Comparison of ENCODE assay signal across 8 mouse cellular contexts in the genomic region with DNA sequence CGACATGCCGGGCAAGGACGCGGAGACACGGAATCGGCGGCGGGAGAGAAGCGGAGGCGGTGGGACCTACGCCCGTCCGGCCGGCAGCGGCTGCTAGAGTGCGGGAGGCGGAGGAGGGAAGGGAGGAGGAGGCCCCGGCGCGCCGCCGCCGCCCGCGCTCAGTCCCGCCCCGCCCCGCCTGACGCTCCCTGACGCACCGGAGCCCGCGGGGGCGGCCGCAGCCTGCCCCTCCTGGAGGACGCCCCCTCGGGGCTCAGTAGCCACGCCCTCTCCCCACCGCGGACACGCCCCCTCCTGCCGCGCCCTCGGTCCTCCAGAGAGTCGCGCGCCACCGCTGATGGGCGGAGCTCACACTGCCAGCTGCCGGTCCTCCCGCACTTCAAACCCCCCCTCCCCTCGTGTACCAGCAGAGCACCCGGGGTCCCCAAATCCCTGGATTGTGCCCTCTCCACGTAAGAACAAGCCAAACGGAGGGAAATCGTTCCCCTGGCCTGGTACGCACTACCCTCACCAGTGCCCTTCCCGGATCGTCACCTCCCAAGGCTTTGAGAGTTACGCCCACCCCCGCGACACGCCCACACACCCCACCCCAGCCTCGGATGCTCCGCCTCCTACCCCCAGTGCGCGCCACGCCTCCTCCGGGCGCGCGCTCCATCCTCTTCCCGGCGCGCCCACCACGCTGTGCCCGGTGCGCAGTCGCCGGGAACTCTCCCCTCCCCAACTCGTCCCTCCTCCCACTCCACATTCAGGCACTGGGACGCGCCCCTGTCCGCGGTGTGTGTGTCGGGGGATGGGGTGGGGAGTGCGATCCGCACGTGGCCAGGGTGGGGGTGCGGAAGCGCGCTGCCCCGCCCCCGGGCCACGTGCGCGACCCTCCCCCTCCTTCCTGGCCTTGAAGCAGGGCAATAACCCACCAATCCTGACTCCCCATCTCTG. TPM values are rescaled to one million over a fixed set of nuclear protein-coding genes. Genes with fewer than 3 reads are reported as not detected.
A peak's percentile ranks its signal among the peaks of the same experiment; 100 is the strongest.
DNase-seq lines count a peak whose midpoint lies in the region; ATAC-seq and TF ChIP-seq lines count a peak whose summit lies in the region.

A gene (minus strand): TSS at position 127 of the 936 bp plus-strand sequence.

- no peak for TF ChIP-seq CTCF in cortical plate, adult 2 months (IDR thresholded peaks at IDR 0.05; ENCODE audit: extremely low read depth, insufficient read depth, low read length)

- no peak for TF ChIP-seq POLR2A in cortical plate, adult 2 months (IDR thresholded peaks at IDR 0.05; ENCODE audit: extremely low read depth, insufficient read depth, low read length)

- ATAC-seq in activated CD4-positive, CD25-positive, alpha-beta regulatory T cell, adult 4 months, result peak; percentile 72
- ATAC-seq in megakaryocyte progenitor cell, adult 5-6 weeks (replicated peaks; ENCODE audit: poor library complexity), result peak; percentile 68

- H3K27ac ChIP-seq in cortical plate, adult 2 months (ENCODE audit: insufficient read depth, low read length), result peak within 1 kb of the TSS; percentile 96

- peak within 1 kb of the TSS; percentile 63 for H3K4me3 ChIP-seq in cortical plate, adult 2 months (ENCODE audit: insufficient read depth, low read length)

- H3K4me1 ChIP-seq in cortical plate, adult 2 months (ENCODE audit: control insufficient read depth, insufficient read depth, low read length), result peaks cover 4% of the 10 kb centered on the region; the same call in 1 of the 2 replicates

- DNase-seq in gastrocnemius, postnatal 10 days, result peak; percentile 98
- DNase-seq in induced T-regulatory cell, adult 2 months (ENCODE audit: low read depth), result peak; percentile 99
- peak; percentile 93 to 96 for DNase-seq in left cerebral cortex, adult 9 months (ENCODE audit: low spot score in 2 of 2)
- DNase-seq in right cerebral cortex, postnatal 14 days, result peak; percentile 96
- DNase-seq in urinary bladder, postnatal 36 days (ENCODE audit: low spot score in 2 of 2), result peak; percentile 98 to 99

RNA-seq across cellular contexts. Expression of the gene that starts here (rescaled TPM):
- 1 to 10 TPM; 5.2 to 8.1 TPM for polyA plus RNA-seq in activated CD4-positive, CD25-positive, alpha-beta regulatory T cell, adult 4 months (2017; shearing (Covaris generic))
- polyA plus RNA-seq in cortical plate, adult 2 months (2012; rRNA removed), result 34.7 and 36.9 TPM in 2 replicates
- 1 to 10 TPM; 3.5 to 5.8 TPM for total RNA-seq in gastrocnemius, postnatal 10 days (2021)
- 5.3 and 5.4 TPM in 2 replicates for total RNA-seq in megakaryocyte progenitor cell, adult 5-6 weeks (2015)
- total RNA-seq in megakaryocyte progenitor cell, adult 5-6 weeks (2017), result 4.3 and 6.0 TPM in 2 replicates

Comparison
In these comparisons a context has a peak if more than half of its experiments do, and no peak if none do; other contexts are left out.
1. Peak in every context shown above with its lines: DNase-seq, ATAC-seq, H3K4me3 ChIP-seq and H3K27ac ChIP-seq.